Mouse (Mus musculus) hindbrain, postnatal 0 days (tissue): Measurements from ENCODE around the gene Adipoq. TPM values are rescaled to one million over a fixed set of nuclear protein-coding genes. Genes with fewer than 3 reads are reported as not detected.

ENCODE experiments used
- ATAC-seq: fragments of 200-750 bp; cut with Nextera tagmentation; 2 replicates; pipeline ENCODE4 v1.8.0; 2017; ENCODE audit warnings: mild to moderate bottlenecking, moderate TSS enrichment, moderate library complexity
- DNase-seq: peaks from one replicate; pipeline ENCODE4 v3.0.0-alpha.2; 2015; ENCODE audit warnings: low spot score
- H3K27ac ChIP-seq: fragments of 300-500 bp; sonication (generic); 2 replicates; pipeline ENCODE4 v1.5.1; 2014; ENCODE audit warnings: mild to moderate bottlenecking
- H3K27me3 ChIP-seq: fragments of 300-500 bp; sonication (generic); 2 replicates; pipeline ENCODE4 v1.6.1; 2014; ENCODE audit warnings: low read length, mixed read lengths; ENCODE audit not compliant: insufficient read depth
- H3K36me3 ChIP-seq: fragments of 300-500 bp; sonication (generic); 2 replicates; pipeline ENCODE4 v1.6.1; 2014; ENCODE audit warnings: low read length, mixed read lengths; ENCODE audit not compliant: insufficient read depth
- H3K4me1 ChIP-seq: fragments of 300-500 bp; sonication (generic); 2 replicates; pipeline ENCODE4 v1.6.1; 2014; ENCODE audit warnings: antibody characterized with exemption, low read length, mixed read lengths; ENCODE audit not compliant: insufficient read depth
- H3K4me2 ChIP-seq: fragments of 300-500 bp; sonication (generic); 2 replicates; pipeline ENCODE4 v1.6.1; 2014; ENCODE audit warnings: low read depth, mild to moderate bottlenecking, low read length, moderate library complexity, mixed read lengths
- H3K4me3 ChIP-seq: fragments of 300-500 bp; sonication (generic); 2 replicates; pipeline ENCODE4 v1.5.1; 2014; ENCODE audit warnings: low read length
- H3K9ac ChIP-seq: fragments of 300-500 bp; sonication (generic); replicated peaks from 2 replicates; pipeline ENCODE4 v1.6.1; 2014; ENCODE audit warnings: mild to moderate bottlenecking, low read length, moderate library complexity, mixed read lengths
- H3K9me3 ChIP-seq: fragments of 300-500 bp; sonication (generic); 2 replicates; pipeline ENCODE4 v1.6.1; 2016; ENCODE audit warnings: low read length, mixed read lengths
- CTCF ChIP-seq: IDR thresholded peaks from 2 replicates; pipeline ENCODE4 v1.5.1; 2016; ENCODE audit warnings: antibody characterized with exemption, control low read depth, low read depth
- WGBS: fragments of 180-500 bp; shearing (Covaris S2); extraction: QIAGEN DNeasy Blood & Tissue Kit; methylation state at CpG from one replicate; pipeline ENCODE4 v1.1.7; 2014; 5-methylcytosine and 5-hydroxymethylcytosine counted together
- polyA plus RNA-seq: library from polyadenylated mRNA; unstranded; fragments of >200 nt; fragmentation: Nextera tagmentation; extraction: Ambion mirVana; gene quantifications from 2 replicates; pipeline ENCODE4 v1.2.1, GENCODE M21; 2015
- total RNA-seq: library from RNA; depleted of rRNA; stranded (reverse); fragments of >200 nt; gene quantifications from 2 replicates; pipeline ENCODE4 v1.2.3, GENCODE M21; 2014

Adipoq gene
- total and polyA plus RNA-seq, 2 experiments from 2014 or later: not detected

DNA sequence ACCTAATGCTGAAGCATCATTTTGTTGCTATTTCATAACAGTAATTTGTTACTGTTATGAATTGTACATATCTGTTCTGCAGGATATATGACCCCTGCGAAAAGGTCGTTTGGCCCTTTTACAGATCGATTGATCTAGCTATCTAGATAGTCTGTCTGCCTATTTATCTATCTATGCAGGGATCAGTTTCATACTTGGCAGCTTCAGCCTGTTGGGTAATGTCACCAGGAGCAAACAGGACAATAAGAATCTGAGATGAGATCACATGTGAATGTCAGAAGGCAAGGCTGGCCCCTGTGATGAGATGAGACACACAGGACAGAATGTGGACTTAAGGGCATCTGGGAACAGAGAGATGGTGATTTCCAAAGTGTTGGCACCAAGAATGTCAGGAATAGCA lies 16.0 kb upstream of the Adipoq start:
- H3K9me3 ChIP-seq: no peaks in the 10 kb centered on the region
- no peak overlapping the region for H3K27ac ChIP-seq
- H3K4me3 ChIP-seq: no peak overlapping the region
- 89% methylated on average over 3 of the region's 3 CpGs for WGBS
- H3K36me3 ChIP-seq: no peaks in the 10 kb centered on the region
- no peak overlapping the region for H3K4me2 ChIP-seq
- H3K4me1 ChIP-seq: peaks cover 5% of the 10 kb centered on the region; the same call in 1 of the 2 replicates
- DNase-seq (no peak), ATAC-seq (no peak)
- H3K9ac ChIP-seq: no peak overlapping the region
- no peaks in the 10 kb centered on the region for H3K27me3 ChIP-seq
- TF ChIP-seq CTCF: no peak

DNA sequence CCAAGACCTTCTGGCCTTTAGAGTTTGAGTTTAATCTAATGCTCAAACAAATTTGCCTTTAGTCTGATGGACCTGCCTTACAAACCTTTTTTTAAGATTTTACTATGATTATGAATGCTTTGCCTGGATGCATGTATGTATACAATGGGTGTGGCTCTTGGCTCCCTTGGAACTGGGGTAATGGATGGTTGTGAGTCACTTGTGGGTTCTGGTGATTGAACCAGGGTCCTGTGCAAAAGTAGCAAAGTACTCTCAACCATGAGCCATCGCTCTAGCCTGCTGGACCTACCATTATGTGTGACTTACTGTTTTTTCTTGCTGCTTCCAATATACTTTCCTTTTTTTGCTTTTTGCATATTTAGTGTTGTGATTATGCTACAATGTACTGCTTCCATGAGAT lies 14.0 kb upstream of the Adipoq start:
- no peak for ATAC-seq
- Histone ChIP-seq H3K9me3 (no peaks in the 10 kb centered on the region), H3K4me3 (no peak overlapping the region), H3K27ac (no peak overlapping the region), H3K9ac (no peak overlapping the region), H3K4me2 (no peak overlapping the region), H3K4me1 (peaks cover 5% of the 10 kb centered on the region; the same call in 1 of the 2 replicates), H3K36me3 (no peaks in the 10 kb centered on the region), H3K27me3 (no peaks in the 10 kb centered on the region)
- 95% methylated on average over 1 of the region's 1 CpGs for WGBS
- no peak for DNase-seq
- no peak for TF ChIP-seq CTCF

DNA sequence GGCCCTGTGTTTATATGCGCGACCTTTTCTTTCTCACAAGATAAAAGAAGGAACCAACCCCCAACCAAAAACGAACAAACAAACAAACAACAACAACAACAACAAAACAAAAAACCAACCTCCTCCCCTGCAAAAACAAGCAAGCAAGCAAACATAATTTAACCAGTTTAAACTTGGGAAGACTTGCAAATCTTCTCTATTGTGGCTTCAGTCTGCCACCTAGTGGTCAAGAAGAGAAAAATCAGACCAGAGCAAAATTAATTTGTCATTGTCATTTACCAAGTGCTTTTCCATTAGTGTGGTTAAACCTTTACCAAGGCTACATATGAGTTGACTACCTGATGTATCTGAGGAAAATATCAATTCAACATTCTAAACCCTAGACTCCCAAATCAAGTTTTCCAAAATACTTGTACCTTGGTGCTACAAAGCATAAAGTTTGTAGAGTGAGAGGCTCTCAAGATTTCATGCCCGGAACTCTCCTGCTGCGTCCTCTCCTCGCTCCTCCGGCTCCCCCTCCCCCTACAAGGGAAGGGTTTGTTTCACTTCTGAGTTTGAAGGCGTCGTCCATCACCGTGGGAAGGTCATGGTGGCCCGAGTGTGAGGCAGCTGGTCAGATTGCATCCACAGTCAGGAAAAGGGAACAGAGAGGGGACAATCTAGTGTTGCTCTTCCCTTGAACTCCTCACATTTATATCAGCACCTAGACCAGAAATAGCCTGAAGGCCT lies 10.8 kb upstream of the Adipoq start:
- no peak overlapping the region for H3K4me3 ChIP-seq
- DNase-seq (peak; percentile 74), ATAC-seq (0 out of 2 replicates have a peak, but pooled peaks have one; percentile 25)
- no peaks in the 10 kb centered on the region for H3K4me1 ChIP-seq
- no peaks in the 10 kb centered on the region for H3K36me3 ChIP-seq
- no peak overlapping the region for H3K4me2 ChIP-seq
- H3K9me3 ChIP-seq: no peaks in the 10 kb centered on the region
- no peaks in the 10 kb centered on the region for H3K27me3 ChIP-seq
- H3K27ac ChIP-seq: no peak overlapping the region
- H3K9ac ChIP-seq: no peak overlapping the region
- peak; percentile 83 for TF ChIP-seq CTCF
- WGBS: 17% methylated on average over 11 of the region's 11 CpGs

- no peak for TF ChIP-seq CTCF
- no peak overlapping the region for H3K9ac ChIP-seq
- no peaks in the 10 kb centered on the region for H3K9me3 ChIP-seq
- WGBS: 56% methylated on average over 4 of the region's 4 CpGs
- DNase-seq (no peak), ATAC-seq (0 out of 2 replicates have a peak, but pooled peaks have one; percentile 29)
- H3K4me1 ChIP-seq: no peaks in the 10 kb centered on the region
- H3K4me2 ChIP-seq: no peak overlapping the region
- no peaks in the 10 kb centered on the region for H3K27me3 ChIP-seq
- H3K36me3 ChIP-seq: no peaks in the 10 kb centered on the region
- H3K4me3 ChIP-seq: no peak overlapping the region
- H3K27ac ChIP-seq: no peak overlapping the region
These were observed 9.8 kb upstream of the Adipoq start for GRCm38 (mm10) chr16:23136406-23136970.

- ATAC-seq (no peak), DNase-seq (no peak)
- Histone ChIP-seq H3K9ac (no peak overlapping the region), H3K4me3 (no peak overlapping the region), H3K36me3 (no peaks in the 10 kb centered on the region), H3K4me2 (no peak overlapping the region), H3K4me1 (no peaks in the 10 kb centered on the region), H3K27ac (no peak overlapping the region), H3K27me3 (no peaks in the 10 kb centered on the region), H3K9me3 (no peaks in the 10 kb centered on the region)
- no peak for TF ChIP-seq CTCF
- 98% methylated on average over 3 of the region's 3 CpGs for WGBS
These were observed 5.4 kb upstream of the Adipoq start for GRCm38 (mm10) chr16:23140911-23141310.

DNA sequence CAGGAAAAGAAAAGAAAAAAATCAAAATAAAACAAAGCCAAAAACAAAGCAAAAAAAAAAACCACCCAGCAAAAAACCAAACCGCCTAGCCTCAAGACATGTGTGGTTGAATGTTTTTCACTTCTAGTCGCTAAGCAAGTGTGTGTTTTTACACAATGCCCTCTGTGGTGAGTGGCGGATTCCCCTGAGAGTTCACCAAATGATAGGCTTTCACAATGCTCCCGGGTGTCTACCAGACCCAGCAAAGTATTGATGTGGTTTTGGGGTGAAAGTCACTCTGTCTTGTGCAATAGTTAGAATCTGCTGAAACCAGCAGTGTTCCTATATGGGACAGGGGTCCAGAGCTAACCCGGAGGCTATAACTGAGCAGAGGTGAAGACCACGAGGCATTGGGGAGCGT lies 2.0 kb upstream of the Adipoq start:
- H3K27me3 ChIP-seq: no peaks in the 10 kb centered on the region
- no peaks in the 10 kb centered on the region for H3K9me3 ChIP-seq
- ATAC-seq (no peak), DNase-seq (no peak)
- WGBS: 84% methylated on average over 7 of the region's 7 CpGs
- no peak overlapping the region for H3K4me2 ChIP-seq
- no peaks in the 10 kb centered on the region for H3K36me3 ChIP-seq
- H3K4me3 ChIP-seq: no peak overlapping the region
- no peak overlapping the region for H3K27ac ChIP-seq
- TF ChIP-seq CTCF: no peak
- H3K9ac ChIP-seq: no peak overlapping the region
- H3K4me1 ChIP-seq: no peaks in the 10 kb centered on the region

GRCm38 (mm10) chr16:23145211-23145610 lies 1.1 kb upstream of the Adipoq start:
- TF ChIP-seq CTCF: no peak
- Histone ChIP-seq H3K9me3 (no peaks in the 10 kb centered on the region), H3K4me2 (no peak overlapping the region), H3K4me1 (no peaks in the 10 kb centered on the region), H3K27ac (no peak overlapping the region), H3K9ac (no peak overlapping the region), H3K27me3 (no peaks in the 10 kb centered on the region), H3K36me3 (no peaks in the 10 kb centered on the region), H3K4me3 (no peak overlapping the region)
- DNase-seq: no peak
- no peak for ATAC-seq
- WGBS: 65% methylated on average over 5 of the region's 5 CpGs
